Mouse (Mus musculus) E14TG2a.4 (cell line): ENCODE measurements around the gene Rab31.

Source experiments
- CTCF ChIP-seq: conservative IDR thresholded peaks from 2 replicates; pipeline ENCODE4 v1.5.1; 2014; ENCODE audit warnings: low read length
- NANOG ChIP-seq: IDR thresholded peaks from 2 replicates; pipeline ENCODE4 v1.6.1; 2014; ENCODE audit warnings: borderline replicate concordance, low read length, mixed read lengths
- POU5F1 ChIP-seq: IDR thresholded peaks from 2 replicates; pipeline ENCODE4 v1.6.1; 2014; ENCODE audit warnings: low read length, borderline replicate concordance

- no peak for TF ChIP-seq CTCF
- no peak for TF ChIP-seq POU5F1
- TF ChIP-seq NANOG: no peak
These were observed 29.5 kb upstream of the Rab31 start for GRCm38 (mm10) chr17:65802026-65802425.
